Mouse (Mus musculus) embryonic stem cell, embryonic (primary cell): Measurements from ENCODE around the gene Dolpp1.

ENCODE experiments used
- CTCF ChIA-PET, 4 experiments: fragments of 300-600 bp in 2 of 4; fragments of 350-600 bp in 2 of 4; sonication (Branson Sonifier 250); formaldehyde crosslinking; loops; one replicate each; lab custom pipeline; 2022; ENCODE audit warnings: inconsistent platforms in 2 of 4; lab: Charles Lee
- POLR2A ChIA-PET, 4 experiments: fragments of 300-600 bp in 2 of 4; fragments of 350-600 bp in 2 of 4; sonication (Branson Sonifier 250); formaldehyde crosslinking; loops; one replicate each; lab custom pipeline; 2022; ENCODE audit warnings: antibody characterized with exemption in 4 of 4, inconsistent platforms in 1 of 4; lab: Charles Lee

Gene Dolpp1

DNA sequence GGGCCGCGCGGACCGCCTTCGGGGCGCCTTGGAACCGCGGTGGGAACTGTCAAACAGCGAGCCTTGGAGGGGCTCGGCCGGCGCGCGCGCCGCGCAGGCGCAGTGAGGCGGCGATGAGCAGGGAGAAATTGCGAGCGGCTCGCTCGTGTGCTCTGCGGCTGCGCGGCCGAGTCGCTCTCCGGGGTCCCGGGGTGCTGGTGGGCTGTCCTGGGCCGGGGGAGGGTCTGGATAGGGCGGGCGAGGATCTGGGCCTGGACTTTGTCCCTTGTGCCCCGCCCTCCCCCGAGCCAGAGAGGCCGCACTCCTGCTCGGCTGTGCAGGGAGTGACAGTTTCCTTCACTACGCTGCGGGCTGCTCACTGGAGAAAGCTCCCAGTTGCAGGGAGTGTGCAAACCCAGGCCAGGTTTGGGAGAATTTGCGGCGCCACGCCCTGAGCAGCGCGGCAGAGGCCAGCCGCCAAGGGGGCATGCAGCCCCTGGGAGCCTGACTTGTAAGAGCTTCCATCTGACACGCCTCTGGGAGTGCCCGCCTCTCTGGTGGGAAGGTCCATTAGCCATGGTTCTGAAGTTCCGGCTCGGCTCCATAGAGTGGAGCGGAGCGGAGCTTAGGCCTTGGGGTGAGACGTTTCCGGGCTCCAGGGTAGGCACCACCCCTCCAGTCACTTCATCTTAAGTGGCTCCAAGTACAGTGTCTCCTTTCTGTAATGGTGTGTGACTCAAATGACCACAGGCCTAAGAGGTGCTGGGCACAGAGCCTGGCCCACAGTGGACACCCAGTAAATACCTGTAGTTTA lies 719 bp downstream of the Dolpp1 start:
- POLR2A ChIA-PET, result interaction anchor here in 3 of 4 experiments (0.8 to 3.4 kb wide), 38 partner anchors 8 to 415 kb away, joined by 3 to 38 read pairs (median 4); partner anchors contain the start of genes Miga2 (in 3 of the 3), Crat (in 2 of the 3), Ier5l (in 2 of the 3) and Ptpa (in 2 of the 3)
- CTCF ChIA-PET, result interaction anchor here in 3 of 4 experiments (0.6 to 1.2 kb wide), 6 partner anchors 10 to 341 kb away, joined by 4 to 7 read pairs (median 4); partner anchors contain the start of gene Miga2 (in 1 of the 3)

DNA sequence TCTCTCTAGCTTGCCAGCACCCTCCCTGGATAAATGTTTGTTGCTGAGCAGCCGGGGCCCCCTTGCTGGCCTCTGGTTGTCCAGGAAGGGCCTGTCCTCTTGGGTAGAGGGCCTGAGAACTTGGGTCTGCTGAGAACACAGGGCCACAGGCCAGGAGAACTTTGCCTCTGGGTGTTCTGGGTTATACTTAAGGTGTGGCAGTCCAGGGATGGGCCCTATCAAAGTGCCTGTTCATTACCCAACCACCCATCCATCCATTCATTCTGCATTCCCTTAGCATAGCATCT lies 1.3 kb downstream of the Dolpp1 start:
- ChIA-PET POLR2A (interaction anchor here in 2 of 4 experiments (0.8 to 3.4 kb wide), 15 partner anchors 9 to 81 kb away, joined by 3 to 38 read pairs (median 4); partner anchors contain the start of genes Miga2 (in 2 of the 2), Crat (in 1 of the 2), Ier5l (in 1 of the 2) and Ptpa (in 1 of the 2)), CTCF (interaction anchor here in 1 of 4 experiments (1.0 kb wide), 1 partner anchor 341 kb away, joined by 6 read pairs; no protein-coding TSS in a partner anchor)

- CTCF ChIA-PET, result no interaction called here
- POLR2A ChIA-PET, result interaction anchor here in 2 of 4 experiments (0.7 to 1.9 kb wide), 6 partner anchors 9 to 333 kb away, joined by 3 to 7 read pairs (median 4); no protein-coding TSS in a partner anchor
Measured at GRCm38 (mm10) chr2:30395757-30396156, 3.7 kb downstream of the Dolpp1 start.

DNA sequence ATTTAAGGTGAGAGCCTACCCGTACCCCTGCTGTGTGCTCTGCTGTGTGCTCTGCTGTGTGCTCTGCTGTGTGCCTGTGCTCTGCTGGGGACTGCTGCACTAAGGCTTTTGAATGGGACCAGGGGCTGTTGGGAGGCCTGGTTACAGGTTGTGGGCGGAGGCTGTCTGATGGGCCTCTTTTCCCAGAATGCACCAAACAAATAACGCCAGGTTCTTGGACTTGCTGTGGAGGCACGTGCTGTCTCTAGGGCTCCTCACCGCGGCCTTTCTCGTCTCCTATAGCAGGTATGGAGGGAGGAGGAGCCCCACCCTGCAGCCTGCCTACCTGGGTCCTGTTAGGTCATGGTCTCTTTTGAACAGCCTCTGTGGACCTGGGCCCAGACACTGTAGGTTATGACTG lies 4.2 kb downstream of the Dolpp1 start:
- POLR2A ChIA-PET, result interaction anchor here in 2 of 4 experiments (0.7 to 6.5 kb wide), 5 partner anchors 9 to 334 kb away, joined by 3 to 61 read pairs (median 4); partner anchors contain the start of genes Crat (in 1 of the 2) and Ptpa (in 1 of the 2)
- CTCF ChIA-PET, result no interaction called here

DNA sequence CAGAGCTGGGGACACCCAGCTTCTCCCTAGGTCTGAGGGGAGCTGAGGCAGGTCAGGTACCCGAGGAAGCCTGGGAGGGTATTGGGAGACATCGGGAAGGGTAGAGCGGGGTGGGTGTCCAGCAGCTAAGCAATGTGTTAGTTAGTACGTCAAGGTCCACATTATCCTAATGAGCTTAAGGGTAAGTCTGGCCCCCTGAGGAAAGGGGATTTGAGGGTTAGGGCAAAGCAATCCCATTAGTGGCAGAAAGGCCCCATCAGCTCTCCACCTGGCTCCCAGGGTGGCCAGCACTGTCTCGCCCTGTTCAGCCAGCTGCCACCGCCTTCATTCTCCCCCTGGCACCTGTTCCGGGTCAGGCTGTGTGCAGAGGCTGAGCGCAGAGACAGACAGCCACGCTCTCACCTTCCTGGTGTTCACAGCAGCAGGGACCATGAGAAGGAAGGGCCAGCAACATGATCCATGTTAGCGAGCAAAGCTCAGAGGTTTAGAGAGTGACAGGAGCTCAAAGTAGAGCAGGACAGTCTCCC lies 6.0 kb downstream of the Dolpp1 start:
- ChIA-PET CTCF (interaction anchor here in 2 of 4 experiments (1.1 to 1.2 kb wide), 2 partner anchors 38 to 43 kb away, joined by 3 read pairs; no protein-coding TSS in a partner anchor), POLR2A (interaction anchor here (0.5 to 6.5 kb wide), 29 partner anchors 8 to 1246 kb away, joined by 3 to 61 read pairs (median 3); partner anchors contain the start of genes Crat (in 2 of the 4), Miga2 (in 2 of the 4), Ptpa (in 2 of the 4) and Ier5l (in 1 of the 4))

- POLR2A ChIA-PET, result interaction anchor here in 3 of 4 experiments (0.6 to 6.5 kb wide), 33 partner anchors 7 to 344 kb away, joined by 3 to 61 read pairs (median 5); partner anchors contain the start of genes Crat (in 3 of the 3), Ptpa (in 3 of the 3), Ier5l (in 2 of the 3) and Miga2 (in 2 of the 3)
- CTCF ChIA-PET, result interaction anchor here in 2 of 4 experiments (0.6 to 1.5 kb wide), 5 partner anchors 9 to 231 kb away, joined by 3 to 6 read pairs (median 5); partner anchors contain the start of genes Crat (in 1 of the 2) and Ptpa (in 1 of the 2)
Measured at GRCm38 (mm10) chr2:30399191-30400171, 7.4 kb downstream of the Dolpp1 start.

- ChIA-PET CTCF (interaction anchor here in 2 of 4 experiments (0.6 to 1.6 kb wide), 3 partner anchors 10 to 93 kb away, joined by 3 to 4 read pairs (median 4); partner anchors contain the start of gene Dolpp1 (in 1 of the 2)), POLR2A (interaction anchor here in 2 of 4 experiments (0.5 to 6.5 kb wide), 8 partner anchors 8 to 380 kb away, joined by 3 to 61 read pairs (median 7); partner anchors contain the start of genes Dolpp1 (in 2 of the 2), Crat (in 1 of the 2) and Ptpa (in 1 of the 2))
Measured at GRCm38 (mm10) chr2:30401581-30401980, 9.5 kb downstream of the Dolpp1 start.

- CTCF ChIA-PET, result interaction anchor here in 2 of 4 experiments (1.0 to 1.6 kb wide), 3 partner anchors 10 to 67 kb away, joined by 3 to 4 read pairs (median 3); partner anchors contain the start of genes Dolpp1 (in 1 of the 2) and Miga2 (in 1 of the 2)
- POLR2A ChIA-PET, result interaction anchor here in 3 of 4 experiments (0.7 to 6.5 kb wide), 11 partner anchors 8 to 268 kb away, joined by 3 to 61 read pairs (median 3); partner anchors contain the start of genes Crat (in 2 of the 3), Dolpp1 (in 2 of the 3), Ptpa (in 2 of the 3) and Tbc1d13 (in 1 of the 3)
Measured at GRCm38 (mm10) chr2:30402351-30402826, 10.3 kb downstream of the Dolpp1 start.

DNA sequence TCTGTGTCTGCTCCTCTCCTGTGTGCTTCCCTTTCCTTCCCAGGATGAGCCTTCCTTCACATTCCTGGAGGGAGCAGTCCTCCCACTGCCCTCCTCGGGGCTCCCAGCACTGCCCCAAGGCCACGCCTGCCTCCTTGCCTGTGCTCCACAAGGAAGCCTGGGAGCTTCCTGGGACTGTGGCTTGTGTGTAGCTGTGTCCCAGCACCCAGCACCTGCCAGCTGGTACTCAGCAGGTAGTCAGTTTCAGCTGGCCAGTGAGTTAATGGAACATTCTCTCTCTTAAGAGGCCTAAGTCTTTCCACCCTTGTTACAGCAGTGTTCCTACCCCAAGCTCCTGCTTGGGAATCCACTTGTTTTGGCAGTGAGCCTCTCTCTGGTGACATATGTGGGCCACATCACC lies 10.8 kb downstream of the Dolpp1 start:
- ChIA-PET CTCF (interaction anchor here in 2 of 4 experiments (1.0 to 1.6 kb wide), 3 partner anchors 11 to 67 kb away, joined by 3 to 4 read pairs (median 3); partner anchors contain the start of genes Dolpp1 (in 1 of the 2) and Miga2 (in 1 of the 2)), POLR2A (interaction anchor here in 3 of 4 experiments (0.7 to 3.2 kb wide), 12 partner anchors 10 to 269 kb away, joined by 3 to 20 read pairs (median 3); partner anchors contain the start of genes Crat (in 2 of the 3), Dolpp1 (in 2 of the 3), Ptpa (in 2 of the 3) and Tbc1d13 (in 1 of the 3))

DNA sequence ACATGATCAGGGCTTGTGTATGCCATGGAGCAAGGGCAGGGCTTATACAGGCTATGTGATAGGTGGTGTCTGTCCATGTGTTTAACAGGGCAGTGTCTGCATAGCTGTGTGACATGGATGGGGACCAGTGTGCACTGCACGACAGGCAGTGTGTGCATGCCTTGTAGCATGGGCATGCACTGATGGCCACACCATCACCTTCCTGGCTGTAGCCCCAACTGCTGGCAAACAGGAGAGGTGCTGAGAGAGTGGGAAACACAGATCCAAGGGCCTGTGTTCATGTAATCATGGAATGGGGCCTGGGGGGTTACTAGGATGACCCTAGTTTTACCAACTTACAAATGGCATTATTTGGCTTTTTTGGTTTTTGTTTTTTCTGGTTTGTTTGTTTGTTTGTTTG lies 11.8 kb downstream of the Dolpp1 start:
- ChIA-PET CTCF (interaction anchor here in 1 of 4 experiments (1.1 kb wide), 1 partner anchor 30 kb away, joined by 4 read pairs; no protein-coding TSS in a partner anchor), POLR2A (interaction anchor here in 3 of 4 experiments (0.6 to 3.2 kb wide), 13 partner anchors 8 to 292 kb away, joined by 3 to 20 read pairs (median 5); partner anchors contain the start of genes Crat (in 2 of the 3), Dolpp1 (in 2 of the 3), Ptpa (in 2 of the 3) and Miga2 (in 1 of the 3))

DNA sequence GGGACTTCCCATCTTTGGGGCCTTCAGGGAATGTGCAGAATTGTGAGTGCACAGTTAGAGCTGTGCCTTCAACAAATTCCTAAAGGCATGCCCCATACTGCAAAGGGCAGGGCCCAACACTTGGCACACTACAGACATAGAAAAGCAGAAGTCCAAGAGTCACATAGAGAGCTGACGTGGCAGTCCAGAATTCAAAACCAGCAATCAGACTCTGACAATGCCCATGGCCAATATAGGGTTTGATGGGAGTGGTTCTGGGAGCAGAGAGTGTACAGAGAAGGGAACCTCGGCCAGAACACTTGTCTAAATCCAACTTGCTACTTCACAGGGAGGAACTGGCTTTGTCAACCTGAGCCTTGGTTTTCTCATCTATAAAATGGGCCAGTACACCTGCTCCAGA lies 15.2 kb downstream of the Dolpp1 start:
- ChIA-PET CTCF (no interaction called here), POLR2A (interaction anchor here in 2 of 4 experiments (0.9 to 1.7 kb wide), 2 partner anchors 9 to 15 kb away, joined by 3 to 5 read pairs; partner anchors contain the start of gene Dolpp1 (in 1 of the 2))

DNA sequence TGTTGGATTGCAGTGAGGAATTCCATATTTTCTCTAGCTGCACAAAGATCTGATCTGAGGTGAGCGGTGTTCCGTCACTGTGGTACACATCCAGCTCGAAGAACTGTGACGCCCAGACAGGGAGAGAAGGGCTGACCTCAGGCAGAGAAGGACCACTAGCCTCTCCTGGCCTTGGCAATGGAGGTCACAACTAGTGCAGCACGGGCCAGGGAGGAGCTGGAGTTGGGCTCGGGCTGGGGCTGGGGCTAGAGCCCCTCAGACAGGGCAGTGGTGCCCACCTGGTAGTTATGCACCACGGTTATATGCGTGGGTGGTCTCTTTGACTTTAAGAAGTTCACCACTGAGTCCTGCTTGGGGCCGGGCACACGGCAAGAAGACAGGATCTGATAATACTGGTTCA lies 15.7 kb downstream of the Dolpp1 start:
- CTCF ChIA-PET, result interaction anchor here in 1 of 4 experiments (0.6 kb wide), 1 partner anchor 17 kb away, joined by 4 read pairs; no protein-coding TSS in a partner anchor
- POLR2A ChIA-PET, result interaction anchor here in 2 of 4 experiments (0.9 to 1.7 kb wide), 2 partner anchors 10 to 16 kb away, joined by 3 to 5 read pairs; partner anchors contain the start of gene Dolpp1 (in 1 of the 2)

DNA sequence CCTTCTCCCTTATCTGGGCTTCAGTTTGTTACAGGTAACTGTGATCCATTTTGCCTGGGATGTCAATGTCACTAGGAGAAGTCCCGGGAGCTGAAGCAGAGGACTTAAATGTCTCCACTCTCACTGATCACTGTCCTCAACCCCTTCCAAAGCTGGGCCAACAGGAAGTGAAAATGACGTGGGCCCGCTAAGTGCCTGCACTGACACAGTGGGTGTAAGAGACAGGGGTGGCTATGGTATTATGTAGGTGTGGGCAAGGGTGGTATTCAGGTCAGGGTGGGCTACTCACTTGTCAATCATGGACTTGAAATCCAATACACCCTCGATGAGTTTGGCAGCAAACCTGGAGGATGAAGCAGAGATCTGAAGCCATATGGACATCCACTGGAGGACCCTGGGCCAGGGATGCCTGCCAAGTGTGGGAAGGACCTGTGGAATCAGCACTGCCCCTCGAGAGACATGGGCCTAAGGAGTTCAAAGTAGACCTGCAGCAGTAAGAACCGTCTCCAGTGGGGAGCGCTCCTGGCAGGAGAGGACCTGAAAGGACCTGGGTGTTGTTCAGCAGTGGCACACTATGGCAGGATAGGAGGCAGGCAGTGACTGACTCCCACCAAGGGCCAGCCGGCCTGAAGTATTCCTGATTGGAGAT lies 16.5 kb downstream of the Dolpp1 start:
- ChIA-PET CTCF (interaction anchor here in 1 of 4 experiments (0.6 kb wide), 1 partner anchor 18 kb away, joined by 4 read pairs; no protein-coding TSS in a partner anchor), POLR2A (interaction anchor here in 1 of 4 experiments (1.7 kb wide), 2 partner anchors 9 to 10 kb away, joined by 3 to 5 read pairs; no protein-coding TSS in a partner anchor)

DNA sequence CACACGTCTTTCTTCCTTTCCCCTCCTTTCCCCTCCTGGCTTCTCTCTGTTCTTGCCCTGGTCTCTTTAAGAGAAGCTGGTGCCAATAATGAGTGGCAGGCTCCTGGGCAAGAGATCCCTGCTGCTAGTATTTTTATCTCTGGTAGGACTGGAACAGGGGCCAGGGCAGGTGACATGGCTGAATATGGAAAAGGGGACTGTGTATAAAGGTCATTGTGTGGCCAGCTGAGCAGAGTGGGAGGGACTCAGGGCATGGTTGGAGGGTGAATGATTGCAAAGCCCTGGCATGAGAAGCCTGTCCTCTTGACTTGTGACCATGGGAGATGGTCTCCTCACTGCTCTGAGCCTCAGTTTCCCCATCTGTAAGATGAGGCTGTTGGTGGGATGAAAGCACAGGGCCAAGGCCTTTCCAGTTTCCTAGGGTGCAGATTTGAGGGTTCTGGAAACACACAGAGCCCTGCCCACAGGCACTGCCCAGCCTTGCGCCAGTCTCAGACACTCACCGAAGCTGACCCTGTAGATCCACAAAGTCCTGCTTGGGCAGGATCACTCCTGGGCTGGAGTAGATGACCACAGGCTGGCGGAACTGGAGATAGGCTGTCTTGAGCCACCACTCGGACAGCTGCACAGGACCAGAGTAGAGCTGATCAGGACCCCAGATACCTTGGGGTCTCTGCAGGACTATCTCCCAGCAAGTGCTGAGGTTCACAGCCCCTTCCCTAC lies 17.6 kb downstream of the Dolpp1 start:
- ChIA-PET POLR2A (interaction anchor here in 2 of 4 experiments (0.8 to 1.8 kb wide), 8 partner anchors 8 to 274 kb away, joined by 3 to 4 read pairs (median 3); partner anchors contain the start of gene Dolpp1 (in 1 of the 2)), CTCF (interaction anchor here in 2 of 4 experiments (0.5 to 1.0 kb wide), 2 partner anchors 10 to 32 kb away, joined by 3 to 6 read pairs; no protein-coding TSS in a partner anchor)
